Mouse (Mus musculus) common myeloid progenitor, adult 5-6 weeks (primary cell): ENCODE results near the gene Uggt2. TPM values are rescaled to one million over a fixed set of nuclear protein-coding genes. Genes with fewer than 3 reads are reported as not detected.

Source experiments
- ATAC-seq: replicated peaks from 2 replicates; pipeline ENCODE4 v1.8.0; 2016; ENCODE audit warnings: low read depth, mild to moderate bottlenecking, moderate TSS enrichment, inconsistent platforms; ENCODE audit not compliant: poor library complexity, severe bottlenecking
- total RNA-seq: library from RNA; stranded (forward); fragments of 200-1000, 187-1606 nt; gene quantifications from 2 replicates; pipeline ENCODE4 v1.2.3, GENCODE M21; 2017

Uggt2 gene
- total RNA-seq, 1 experiment from 2014 or later, result 6.5 TPM

- no peak for ATAC-seq
These were observed 115.8 kb downstream of the Uggt2 start for GRCm38 (mm10) chr14:118983396-118983795.

DNA sequence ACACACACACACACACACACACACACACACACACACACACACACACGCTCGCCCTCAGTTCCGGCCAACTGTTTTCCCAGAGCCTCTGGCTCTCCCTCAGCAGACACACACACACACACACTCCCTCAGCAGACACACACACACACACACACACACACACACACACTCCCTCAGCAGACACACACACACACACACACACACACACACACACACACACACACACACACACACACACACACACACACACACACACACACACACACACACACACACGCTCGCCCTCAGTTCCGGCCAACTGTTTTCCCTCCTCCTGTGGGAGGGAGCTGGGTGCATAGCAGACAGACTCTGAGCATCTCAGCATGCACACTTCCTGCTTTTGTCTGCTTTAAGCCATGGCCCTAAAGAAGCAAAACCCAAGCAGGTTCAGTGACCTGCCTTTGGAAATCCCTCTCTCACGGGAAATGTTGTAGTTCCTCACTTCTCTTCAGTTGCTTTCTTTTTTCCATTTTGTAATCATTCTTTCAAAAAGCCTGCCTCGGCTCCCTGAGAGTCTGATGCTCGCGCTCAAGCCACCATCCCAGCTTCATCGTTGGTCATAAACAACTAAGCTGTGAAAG, 116.7 kb downstream of the Uggt2 start:
- ATAC-seq, result peak; percentile 85

DNA sequence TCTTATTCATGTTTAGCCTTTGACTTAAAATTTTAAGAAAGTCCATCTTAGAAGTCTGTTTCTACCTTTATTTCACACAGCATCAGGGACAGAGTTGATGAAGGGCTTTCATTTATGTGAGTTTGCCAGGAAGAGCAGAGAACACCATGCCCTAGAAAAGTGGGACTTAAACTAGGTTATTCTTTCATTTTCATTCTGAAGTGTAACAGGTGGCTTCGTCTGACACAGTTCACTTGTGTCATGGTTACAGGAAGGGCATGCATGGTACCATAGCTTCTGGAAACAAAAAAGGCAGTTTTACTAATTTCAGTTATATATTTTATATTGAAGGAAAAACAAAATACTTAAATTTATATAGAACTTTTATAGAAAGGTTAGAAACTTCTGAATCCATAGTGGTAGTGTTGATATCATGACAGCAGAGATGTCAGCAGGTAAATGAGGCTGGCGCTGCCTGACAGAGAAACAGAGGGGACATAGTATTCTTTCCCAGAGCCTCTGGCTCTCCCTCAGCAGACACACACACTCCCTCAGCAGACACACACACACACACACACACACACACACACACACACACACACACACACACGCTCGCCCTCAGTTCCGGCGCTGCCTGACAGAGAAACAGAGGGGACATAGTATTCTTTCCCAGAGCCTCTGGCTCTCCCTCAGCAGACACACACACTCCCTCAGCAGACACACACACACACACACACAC, 117.4 kb downstream of the Uggt2 start:
- ATAC-seq, result peak; percentile 41

DNA sequence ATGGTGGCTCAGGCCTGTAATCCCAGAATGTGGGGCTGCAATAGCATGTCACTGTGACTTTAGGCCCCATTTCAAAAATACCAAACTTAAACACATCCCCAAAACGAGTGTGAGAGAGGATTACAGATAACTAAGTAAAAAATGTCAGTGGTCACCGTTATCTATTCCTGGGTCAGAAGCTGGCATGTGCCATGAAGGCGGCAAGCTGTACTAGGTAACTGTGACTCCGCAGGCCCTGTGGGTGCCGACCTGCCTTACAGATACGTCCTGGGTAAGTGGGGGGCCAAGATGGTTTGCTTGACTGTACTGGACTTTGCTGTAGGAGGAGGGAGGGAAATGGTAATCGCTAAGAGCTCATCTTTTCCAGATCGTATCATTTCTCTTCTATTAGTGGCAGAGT, 118.3 kb downstream of the Uggt2 start:
- 0 out of 2 replicates have a peak, but pooled peaks have one; percentile 11 for ATAC-seq

- no peak for ATAC-seq
These were observed 118.9 kb downstream of the Uggt2 start for GRCm38 (mm10) chr14:118980358-118980757.

DNA sequence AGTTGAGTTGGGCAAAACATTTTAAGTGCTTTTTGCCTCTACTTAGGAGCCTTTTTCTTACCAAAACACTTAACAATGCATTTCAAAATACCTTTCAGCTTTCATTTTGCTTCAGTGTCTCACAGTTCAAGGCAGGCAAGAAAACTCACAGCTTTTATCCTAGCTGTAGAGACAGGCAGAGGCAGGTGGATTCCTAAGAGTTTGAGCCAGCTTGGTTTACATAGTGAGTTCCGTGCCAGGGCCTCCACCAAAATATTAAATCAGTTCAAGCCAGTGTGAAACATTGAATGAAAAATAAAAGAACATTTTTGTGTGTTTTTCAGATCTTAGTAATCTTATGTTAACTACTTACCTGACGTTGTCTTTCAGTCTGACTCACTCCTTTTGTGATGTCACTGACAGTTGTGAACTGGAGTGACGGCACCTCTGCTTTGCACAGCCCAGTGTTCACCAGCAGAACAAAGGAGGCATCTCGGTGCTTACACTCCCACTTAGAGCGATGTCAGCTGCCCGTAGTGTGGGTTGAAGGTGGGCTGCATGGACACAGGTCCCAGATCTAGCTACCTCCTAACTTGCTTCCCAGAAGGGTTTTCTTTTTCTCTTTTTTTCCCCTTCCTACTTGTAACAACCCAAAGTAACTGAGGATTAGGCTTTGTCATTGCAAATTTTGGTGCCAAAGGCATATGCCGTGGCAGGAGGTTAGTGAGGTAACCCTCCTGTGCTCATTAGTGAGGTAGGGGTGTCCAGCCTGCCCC, 119.5 kb downstream of the Uggt2 start:
- no peak for ATAC-seq

DNA sequence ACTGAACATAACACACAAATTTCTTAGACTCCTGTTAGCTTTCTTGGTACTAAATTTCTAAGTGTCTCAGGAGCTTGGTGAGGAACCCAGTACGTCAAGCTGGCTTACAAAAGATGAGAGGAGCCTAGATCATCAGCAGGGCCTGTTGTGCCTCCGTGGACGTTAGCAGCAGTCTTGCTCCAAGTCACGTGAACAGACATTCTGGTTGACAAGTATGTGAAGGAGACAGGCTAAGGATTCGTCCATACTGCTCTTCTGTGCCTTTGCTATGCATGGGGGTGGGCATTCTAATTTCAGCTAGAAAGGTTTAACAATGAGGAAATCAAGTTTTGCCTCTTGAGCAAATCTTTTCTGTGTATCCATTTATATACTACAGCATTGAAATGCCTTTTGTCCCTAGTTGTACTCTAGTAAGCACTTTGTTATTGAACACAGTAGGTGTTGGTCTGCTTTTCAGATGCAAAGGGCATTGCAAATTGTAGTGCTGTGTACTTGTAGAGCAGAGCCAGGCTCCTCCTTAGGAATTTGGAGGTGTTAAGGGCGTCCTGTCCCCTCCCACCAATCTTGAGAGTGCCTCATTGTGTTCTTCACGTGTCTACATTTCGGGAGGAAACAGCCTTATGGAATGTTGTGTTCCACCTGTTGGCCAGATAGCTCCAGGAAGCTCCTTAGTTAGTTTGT, 122.0 kb downstream of the Uggt2 start:
- no peak for ATAC-seq

DNA sequence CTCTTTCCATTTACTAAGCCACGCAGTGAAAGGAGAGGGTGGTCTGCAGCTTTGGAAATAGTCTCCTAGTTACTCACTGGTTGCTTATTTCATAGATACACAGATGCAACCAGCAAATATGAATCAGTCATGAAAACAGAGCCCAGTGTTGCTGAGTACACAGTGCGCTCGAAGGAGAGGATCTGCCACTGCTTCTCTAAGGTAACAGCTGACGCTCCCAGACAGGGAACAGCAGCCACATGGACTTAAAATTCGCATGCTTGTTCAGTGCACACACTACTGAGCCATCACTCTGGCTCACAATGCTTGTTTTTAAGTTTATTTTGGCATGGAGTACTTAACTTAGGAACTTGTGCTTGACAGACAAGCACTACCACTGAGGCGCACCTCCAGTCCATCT, 127.0 kb downstream of the Uggt2 start:
- no peak for ATAC-seq

DNA sequence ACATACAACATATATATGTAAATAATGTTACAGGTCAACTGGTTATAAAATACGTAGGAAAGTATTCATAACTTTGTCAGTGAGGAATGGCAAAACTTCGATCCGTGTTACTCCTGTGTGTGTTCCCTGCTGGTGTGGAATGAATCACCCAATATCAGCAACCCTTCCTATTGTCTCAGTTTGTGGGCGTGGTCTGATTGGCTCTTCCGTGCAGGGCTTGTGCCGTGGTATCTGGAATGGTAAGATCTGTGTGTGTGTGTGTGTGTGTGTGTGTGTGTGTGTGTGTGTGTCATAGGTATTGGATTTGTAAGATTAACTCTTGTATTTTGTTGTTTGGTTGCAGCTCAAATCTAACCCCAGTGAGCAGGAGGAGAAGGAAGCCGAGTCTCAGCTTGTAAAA, 131.6 kb downstream of the Uggt2 start:
- ATAC-seq, result no peak

- ATAC-seq, result no peak
These were observed 133.8 kb downstream of the Uggt2 start for GRCm38 (mm10) chr14:118965356-118966000.

- no peak for ATAC-seq
These were observed 141.2 kb downstream of the Uggt2 start for GRCm38 (mm10) chr14:118958010-118958409.

DNA sequence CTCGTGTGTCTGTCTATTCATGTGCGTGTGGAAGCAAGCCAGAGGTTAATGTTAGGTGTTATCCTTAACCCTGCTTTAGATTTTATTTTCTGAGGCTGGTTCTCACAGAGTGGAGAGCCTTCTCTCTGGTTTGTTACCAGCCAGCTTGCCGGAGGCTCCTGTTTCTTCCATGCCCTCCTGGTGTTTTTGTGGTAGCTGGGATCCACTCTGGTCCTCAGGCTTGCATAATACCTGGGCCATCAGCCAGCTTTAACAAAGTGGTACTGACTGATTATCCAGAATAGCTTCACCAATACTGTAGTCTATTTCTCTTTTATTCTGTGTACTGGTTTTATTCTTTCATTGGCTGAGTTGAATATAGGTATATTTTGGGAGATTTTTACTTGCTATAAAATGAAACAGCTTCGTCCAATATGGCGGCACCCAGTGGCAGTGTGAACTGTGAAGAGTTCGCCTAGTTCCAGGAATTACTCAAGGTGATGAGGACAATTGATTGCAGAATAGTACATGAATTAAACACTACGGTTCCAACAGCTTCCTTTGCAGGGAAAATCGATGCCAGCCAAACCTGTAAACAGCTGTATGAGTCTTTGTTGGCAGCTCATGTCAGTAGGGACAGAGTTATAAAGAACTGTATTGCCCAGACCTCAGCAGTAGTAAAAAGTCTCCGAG, 147.2 kb downstream of the Uggt2 start:
- ATAC-seq, result no peak

- no peak for ATAC-seq
These were observed 150.4 kb downstream of the Uggt2 start for GRCm38 (mm10) chr14:118948841-118949240.

- no peak for ATAC-seq
These were observed 154.5 kb downstream of the Uggt2 start for GRCm38 (mm10) chr14:118944702-118945101.

- no peak for ATAC-seq
These were observed 157.2 kb downstream of the Uggt2 start for GRCm38 (mm10) chr14:118942076-118942475.

- ATAC-seq, result no peak
These were observed 158.3 kb downstream of the Uggt2 start for GRCm38 (mm10) chr14:118940796-118941495.

DNA sequence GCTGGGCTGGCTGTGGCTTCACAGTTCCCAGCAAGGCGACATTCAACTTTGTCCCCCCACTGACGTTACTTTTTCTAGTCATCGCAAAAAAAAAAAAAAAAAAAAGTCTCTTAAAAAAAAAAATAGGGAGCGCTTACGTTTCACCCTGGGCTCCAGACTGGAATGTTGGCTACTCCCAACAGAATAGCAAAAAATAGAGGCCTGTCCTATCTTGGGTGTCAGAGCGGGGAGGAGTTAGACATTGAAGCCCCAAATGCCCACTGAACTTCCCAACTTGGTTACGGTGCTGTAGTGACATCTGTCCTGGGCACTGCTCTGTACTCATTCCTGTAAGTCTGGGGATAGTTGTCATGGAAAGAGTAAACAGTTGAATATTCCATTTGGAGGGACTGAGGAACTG, 160.7 kb downstream of the Uggt2 start:
- ATAC-seq, result peak; percentile 17; the same call in 1 of the 2 replicates

DNA sequence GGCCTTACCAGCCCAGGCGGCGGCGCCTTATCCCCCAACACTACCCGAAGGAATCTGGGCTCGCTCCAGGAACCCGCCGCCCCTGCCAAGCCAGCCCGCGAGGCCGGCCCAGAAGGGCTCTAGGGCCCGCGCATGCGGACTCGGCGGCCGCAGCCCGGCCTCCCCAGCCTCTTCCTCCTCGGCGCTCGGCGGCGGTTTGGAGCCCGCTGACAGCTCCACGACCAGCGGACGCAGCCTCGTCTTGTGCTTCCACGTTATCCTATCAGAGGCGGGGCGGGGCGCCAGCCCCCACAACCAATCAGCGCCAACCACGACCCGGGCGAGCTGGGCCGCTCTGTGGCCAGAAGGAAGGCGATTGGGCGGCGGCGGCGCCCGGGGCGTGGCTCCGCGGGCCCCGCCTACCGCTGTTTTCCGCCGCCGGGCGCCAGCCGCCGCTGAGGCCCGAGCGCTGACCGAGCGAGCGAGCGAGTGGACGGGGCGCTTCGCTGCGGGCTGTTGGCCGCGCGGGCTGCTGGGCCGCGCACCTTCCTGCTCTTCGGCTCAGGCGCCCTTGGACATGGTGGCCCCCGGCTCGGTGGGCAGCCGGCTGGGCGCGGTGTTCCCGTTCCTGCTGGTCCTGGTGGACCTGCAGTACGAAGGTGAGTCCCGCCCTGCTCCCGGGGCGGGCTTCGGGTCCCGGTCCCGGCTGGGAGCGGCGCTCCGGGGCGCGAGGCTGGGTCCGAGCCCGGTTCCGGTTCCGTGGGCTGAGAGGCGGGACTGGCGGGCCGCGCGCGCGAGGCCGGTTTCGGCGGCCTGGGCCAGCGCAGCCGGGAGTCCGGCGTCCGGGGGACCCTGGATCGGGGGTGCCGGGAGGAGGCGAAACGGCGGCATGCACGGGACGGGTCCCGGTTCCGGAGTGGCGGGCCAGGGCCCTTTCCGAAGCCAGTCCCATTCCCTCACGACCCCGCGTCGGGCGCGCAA, 161.4 kb downstream of the Uggt2 start, which contains the start of gene Dnajc3:
Gene Dnajc3 (plus strand): TSS at position 444 of the 960 bp plus-strand sequence.
- ATAC-seq, result peak; percentile 96
